Mouse (Mus musculus) spleen, adult 2 months (tissue): ENCODE measurements around the gene Foxj1. TPM values are rescaled to one million over a fixed set of nuclear protein-coding genes. Genes with fewer than 3 reads are reported as not detected.
A peak's percentile ranks its signal among the peaks of the same experiment; 100 is the strongest.

Experiments used
- DNase-seq, 2 experiments: peaks; one replicate each; pipeline versions ENCODE4 v3.0.0 to v3.0.0-alpha.2; 2012 to 2021; ENCODE audit warnings: low spot score in 2 of 2, low read depth in 1 of 2
- H3K27ac ChIP-seq: fragments of 200-500 bp; 2 replicates; pipeline ENCODE4 v1.5.1; 2012; ENCODE audit warnings: low read length, inconsistent platforms; ENCODE audit not compliant: insufficient read depth
- H3K27me3 ChIP-seq: fragments of 200-500 bp; 2 replicates; pipeline ENCODE4 v1.6.1; 2012; ENCODE audit warnings: mild to moderate bottlenecking, moderate library complexity, low read length, inconsistent platforms; ENCODE audit not compliant: control insufficient read depth, insufficient read depth
- H3K36me3 ChIP-seq: fragments of 200-500 bp; 2 replicates; pipeline ENCODE4 v1.6.1; 2012; ENCODE audit warnings: mild to moderate bottlenecking, low read length, inconsistent platforms; ENCODE audit not compliant: control insufficient read depth, insufficient read depth
- H3K4me1 ChIP-seq: fragments of 200-500 bp; 2 replicates; pipeline ENCODE4 v1.6.1; 2011; ENCODE audit warnings: inconsistent platforms; ENCODE audit not compliant: control insufficient read depth, insufficient read depth, insufficient read length
- H3K4me3 ChIP-seq: fragments of 200-500 bp; 2 replicates; pipeline ENCODE4 v1.5.1; 2011; ENCODE audit warnings: mild to moderate bottlenecking, inconsistent platforms; ENCODE audit not compliant: insufficient read depth, insufficient read length; ENCODE audit errors: extremely low read depth
- CTCF ChIP-seq: fragments of 200-500 bp; IDR thresholded peaks from 2 replicates; pipeline ENCODE4 v1.5.1; 2011; ENCODE audit warnings: mild to moderate bottlenecking, inconsistent platforms; ENCODE audit not compliant: insufficient read depth, insufficient read length, insufficient replicate concordance; ENCODE audit errors: extremely low read depth
- POLR2A ChIP-seq: fragments of 200-500 bp; IDR thresholded peaks from 2 replicates; pipeline ENCODE4 v1.6.1; 2011; ENCODE audit warnings: low read depth, low read length, inconsistent platforms
- WGBS: fragments of 180-500 bp; shearing (Covaris S2); methylation state at CpG from one replicate; pipeline ENCODE4 v1.1.7; 2018; 5-methylcytosine and 5-hydroxymethylcytosine counted together
- polyA plus RNA-seq: library from polyadenylated mRNA; depleted of rRNA; stranded (reverse); fragments of >200 nt; gene quantifications from 2 replicates; pipeline ENCODE4 v1.2.3, GENCODE M21; 2012

The Foxj1 gene
- polyA plus RNA-seq, 1 experiment, result 0.47 TPM

DNA sequence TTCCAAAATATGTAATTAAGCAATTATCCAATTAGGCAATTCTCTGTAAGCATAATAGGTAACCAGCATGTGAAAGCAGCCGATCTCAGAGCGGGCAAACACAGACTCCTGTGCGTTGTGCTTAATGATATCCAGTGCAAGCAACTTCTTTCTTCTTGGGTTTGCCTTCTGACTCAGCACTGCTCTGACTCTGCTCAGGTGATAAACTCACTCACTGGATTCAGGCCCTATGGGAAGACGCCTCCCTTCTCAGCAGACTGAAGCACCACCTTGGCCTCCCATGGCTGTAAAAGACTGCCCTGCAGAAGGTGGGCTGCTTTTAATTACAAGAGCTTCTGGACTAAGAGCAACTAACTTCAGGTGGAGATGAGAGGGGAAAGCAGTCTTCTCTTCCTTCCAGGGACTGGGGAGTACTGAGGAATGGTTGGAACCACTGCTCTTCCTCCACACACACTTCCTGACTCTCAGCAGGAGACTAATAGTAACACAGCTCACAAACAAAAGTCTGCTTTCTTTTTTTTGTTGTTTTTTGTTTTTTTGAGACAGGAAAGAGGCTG, 36.8 kb upstream of the Foxj1 start:
- Histone ChIP-seq H3K4me1 (peaks cover 15% of the 10 kb centered on the region), H3K27ac (no peak overlapping the region), H3K36me3 (no peaks in the 10 kb centered on the region), H3K27me3 (no peaks in the 10 kb centered on the region), H3K4me3 (no peak overlapping the region)
- no peak for TF ChIP-seq POLR2A
- no peak for TF ChIP-seq CTCF
- WGBS, result 87% methylated on average over 4 of the region's 4 CpGs
- DNase-seq, result no peak

DNA sequence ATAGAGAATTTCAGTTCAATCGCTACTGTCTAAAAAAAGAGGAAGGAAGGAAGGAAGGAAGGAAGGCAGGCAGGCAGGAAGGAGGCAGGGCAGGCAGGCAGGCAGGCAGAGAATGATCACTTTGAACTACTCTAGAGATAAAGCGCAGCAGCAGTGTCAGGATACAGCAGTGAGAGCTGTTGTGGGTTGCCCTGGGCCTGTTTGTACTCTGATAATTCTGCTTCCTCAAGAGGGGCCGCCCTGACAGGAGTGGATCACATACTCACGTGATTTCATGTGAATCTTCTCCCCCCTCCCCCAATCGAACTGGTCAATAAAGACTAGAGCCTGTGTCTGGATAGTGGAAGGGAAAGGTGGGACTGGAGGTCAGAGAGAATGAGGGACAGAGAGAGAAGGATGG, 34.4 kb upstream of the Foxj1 start:
- peak overlapping the region; percentile 79 for H3K27ac ChIP-seq
- no peaks in the 10 kb centered on the region for H3K27me3 ChIP-seq
- H3K4me1 ChIP-seq, result peaks cover 14% of the 10 kb centered on the region
- peak in 1 of 2 experiments; percentile 21 for DNase-seq
- TF ChIP-seq CTCF (no peak), POLR2A (no peak)
- no peaks in the 10 kb centered on the region for H3K36me3 ChIP-seq
- no peak overlapping the region for H3K4me3 ChIP-seq
- 6% methylated on average over 5 of the region's 5 CpGs for WGBS

DNA sequence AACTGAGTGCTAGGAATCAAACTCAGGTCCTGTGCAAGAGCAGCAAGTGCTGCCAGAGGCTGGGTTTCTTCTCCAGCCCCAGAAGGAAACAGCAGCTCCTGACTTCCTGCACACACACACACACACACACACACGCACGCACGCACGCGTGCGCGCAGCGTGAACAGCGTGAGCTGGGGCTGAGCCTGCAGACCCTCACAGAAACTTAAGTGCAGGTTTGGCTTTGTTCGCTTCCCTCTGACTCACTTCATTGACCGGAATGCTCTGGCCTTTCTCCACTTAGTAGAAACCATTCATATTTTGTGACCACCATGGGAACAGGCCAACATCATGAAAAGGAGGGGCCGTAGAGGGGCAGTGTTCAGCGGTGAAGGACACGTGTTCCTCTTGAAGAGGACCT, 33.9 kb upstream of the Foxj1 start:
- 56% methylated on average over 14 of the region's 14 CpGs for WGBS
- Histone ChIP-seq H3K4me3 (no peak overlapping the region), H3K4me1 (peaks cover 14% of the 10 kb centered on the region), H3K27ac (peak overlapping the region; percentile 12; the same call in 1 of the 2 replicates), H3K27me3 (no peaks in the 10 kb centered on the region), H3K36me3 (no peaks in the 10 kb centered on the region)
- TF ChIP-seq CTCF (no peak), POLR2A (no peak)
- DNase-seq, result peak in 1 of 2 experiments; percentile 11

DNA sequence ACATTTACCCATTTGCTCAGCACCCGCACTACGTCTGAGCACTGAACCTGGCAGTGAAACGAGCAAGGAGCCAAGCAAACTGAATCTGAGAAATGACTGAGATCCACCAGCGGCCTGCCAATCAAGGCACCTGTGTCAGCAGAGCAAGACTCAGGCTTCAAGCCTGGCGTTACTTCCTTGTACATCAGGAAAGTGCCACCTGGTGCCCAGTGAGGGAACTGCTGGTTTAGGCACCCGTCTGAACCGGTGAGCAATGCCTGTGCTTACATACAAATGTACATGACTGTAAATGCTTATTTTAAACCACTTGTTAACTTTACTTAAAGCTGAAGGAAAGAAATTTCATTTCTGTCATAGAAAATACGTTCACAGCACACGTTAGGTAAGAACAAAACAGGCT, 32.9 kb upstream of the Foxj1 start:
- peaks cover 14% of the 10 kb centered on the region for H3K4me1 ChIP-seq
- no peak overlapping the region for H3K27ac ChIP-seq
- WGBS, result 37% methylated on average over 9 of the region's 9 CpGs
- H3K4me3 ChIP-seq, result no peak overlapping the region
- TF ChIP-seq CTCF, result peak; percentile 82; the same call in 1 of the 2 replicates
- TF ChIP-seq POLR2A, result no peak
- H3K27me3 ChIP-seq, result no peaks in the 10 kb centered on the region
- peak; percentile 80 to 90 for DNase-seq
- H3K36me3 ChIP-seq, result no peaks in the 10 kb centered on the region

DNA sequence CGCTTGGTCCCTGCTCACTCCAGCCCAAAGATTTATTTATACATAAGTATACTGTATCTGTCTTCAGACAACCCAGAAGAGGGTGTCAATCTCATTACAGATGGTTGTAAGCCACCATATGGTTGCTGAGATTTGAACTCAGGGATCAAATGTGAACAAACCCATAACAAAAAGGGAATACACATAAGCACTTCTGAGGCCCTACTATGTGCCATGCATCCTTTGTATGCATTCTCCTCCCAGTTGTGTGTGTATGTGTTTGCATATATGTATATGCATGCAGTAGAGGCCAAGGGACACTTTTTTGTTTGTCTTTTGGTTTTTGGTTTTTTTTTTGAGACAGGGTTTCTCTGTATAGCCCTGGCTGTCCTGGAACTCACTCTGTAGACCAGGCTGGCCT, 31.4 kb upstream of the Foxj1 start:
- TF ChIP-seq CTCF (no peak), POLR2A (no peak)
- no peaks in the 10 kb centered on the region for H3K27me3 ChIP-seq
- H3K4me3 ChIP-seq, result no peak overlapping the region
- WGBS, result 91% methylated on average over 1 of the region's 1 CpGs
- no peak for DNase-seq
- H3K4me1 ChIP-seq, result peaks cover 14% of the 10 kb centered on the region
- H3K27ac ChIP-seq, result no peak overlapping the region
- no peaks in the 10 kb centered on the region for H3K36me3 ChIP-seq

DNA sequence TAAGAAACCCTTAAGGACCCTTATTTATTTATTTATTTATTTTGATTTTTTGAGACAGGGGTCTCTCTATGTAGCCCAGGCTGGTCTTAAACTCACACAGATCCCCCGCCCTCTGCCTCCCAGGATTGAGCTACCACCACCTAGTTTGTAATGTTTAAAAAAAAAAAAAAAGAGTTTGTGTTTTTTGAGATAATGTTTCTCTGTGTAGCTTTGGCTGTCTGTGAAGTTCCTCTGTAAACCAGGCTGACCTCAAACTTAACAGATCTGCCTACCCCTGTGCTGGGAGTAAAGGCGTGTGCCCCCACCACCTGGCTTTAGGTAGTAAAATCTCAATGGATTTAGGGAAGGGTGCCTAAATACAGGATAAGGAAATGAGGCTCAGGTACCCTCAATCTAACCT, 30.9 kb upstream of the Foxj1 start:
- Histone ChIP-seq H3K27ac (no peak overlapping the region), H3K4me3 (no peak overlapping the region), H3K36me3 (no peaks in the 10 kb centered on the region), H3K4me1 (peaks cover 14% of the 10 kb centered on the region), H3K27me3 (no peaks in the 10 kb centered on the region)
- no peak for DNase-seq
- WGBS, result 82% methylated on average over 2 of the region's 2 CpGs
- no peak for TF ChIP-seq CTCF
- TF ChIP-seq POLR2A, result no peak

DNA sequence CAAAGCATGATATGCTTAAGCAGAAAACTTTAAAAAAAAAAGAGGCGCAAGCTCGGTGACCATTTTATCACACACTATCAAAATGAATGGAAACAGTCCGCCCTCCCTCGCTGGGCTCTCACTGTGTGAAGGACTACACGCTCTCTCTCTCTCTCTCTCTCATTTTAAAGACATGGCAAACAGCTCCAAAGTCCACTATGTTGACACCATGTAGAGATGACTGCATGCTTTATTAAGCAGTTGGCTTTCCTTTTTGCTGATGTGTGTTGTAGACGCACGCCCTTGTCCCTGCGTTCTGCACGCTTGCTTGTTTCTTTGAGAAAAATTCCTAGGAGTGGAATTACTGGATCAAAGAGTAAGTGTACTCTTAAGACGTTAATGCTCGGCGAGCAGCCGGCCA, 30.2 kb upstream of the Foxj1 start:
- no peak for DNase-seq
- 88% methylated on average over 13 of the region's 13 CpGs for WGBS
- no peaks in the 10 kb centered on the region for H3K27me3 ChIP-seq
- H3K4me1 ChIP-seq, result peaks cover 13% of the 10 kb centered on the region
- H3K4me3 ChIP-seq, result no peak overlapping the region
- TF ChIP-seq POLR2A, result no peak
- TF ChIP-seq CTCF, result no peak
- H3K36me3 ChIP-seq, result no peaks in the 10 kb centered on the region
- H3K27ac ChIP-seq, result no peak overlapping the region
